Mouse (Mus musculus) embryonic fibroblast, embryonic 13.5 days (primary cell): ENCODE results near the gene Hipk1. TPM values are rescaled to one million over a fixed set of nuclear protein-coding genes. Genes with fewer than 3 reads are reported as not detected.

ENCODE experiments used
- H3K27ac ChIP-seq: 2 replicates; pipeline ENCODE4 v1.5.1; 2012; ENCODE audit warnings: low read length, control low read depth, inconsistent platforms; ENCODE audit not compliant: insufficient read depth
- H3K4me1 ChIP-seq: 2 replicates; pipeline ENCODE4 v1.6.1; 2011; ENCODE audit warnings: low read length; ENCODE audit not compliant: control insufficient read depth, insufficient read depth
- H3K4me3 ChIP-seq: 2 replicates; pipeline ENCODE4 v1.5.1; 2011; ENCODE audit warnings: mild to moderate bottlenecking, control low read depth, low read length; ENCODE audit not compliant: insufficient read depth
- CTCF ChIP-seq: IDR thresholded peaks from 2 replicates; pipeline ENCODE4 v1.5.1; 2011; ENCODE audit warnings: mild to moderate bottlenecking, control low read depth, low read length, moderate library complexity, borderline replicate concordance; ENCODE audit not compliant: insufficient read depth
- POLR2A ChIP-seq: IDR thresholded peaks from 2 replicates; pipeline ENCODE4 v1.6.1; 2011; ENCODE audit warnings: low read depth, mild to moderate bottlenecking, control low read depth, low read length, moderate library complexity
- polyA plus RNA-seq: library from polyadenylated mRNA; stranded (reverse); fragments of >200 nt; gene quantifications from 2 replicates; pipeline ENCODE4 v1.2.4, GENCODE M21; 2011; ENCODE audit warnings: low read depth; ENCODE audit not compliant: missing spikeins, insufficient read length

Gene Hipk1
- polyA plus RNA-seq, 1 experiment, result 56.2 TPM

GRCm38 (mm10) chr3:103715762-103716693 lies 75.3 kb downstream of the Hipk1 start:
- TF ChIP-seq CTCF, result no peak
- no peak for TF ChIP-seq POLR2A
- Histone ChIP-seq H3K4me3 (no peak overlapping the region), H3K27ac (peak overlapping the region; percentile 4; the same call in 1 of the 2 replicates), H3K4me1 (peaks cover 5% of the 10 kb centered on the region; the same call in 1 of the 2 replicates)

GRCm38 (mm10) chr3:103714942-103715341 lies 76.4 kb downstream of the Hipk1 start:
- TF ChIP-seq POLR2A, result no peak
- no peak for TF ChIP-seq CTCF
- H3K27ac ChIP-seq, result no peak overlapping the region
- H3K4me1 ChIP-seq, result peaks cover 5% of the 10 kb centered on the region; the same call in 1 of the 2 replicates
- no peak overlapping the region for H3K4me3 ChIP-seq

- H3K4me3 ChIP-seq, result no peak overlapping the region
- TF ChIP-seq CTCF (no peak), POLR2A (no peak)
- peaks cover 5% of the 10 kb centered on the region; the same call in 1 of the 2 replicates for H3K4me1 ChIP-seq
- no peak overlapping the region for H3K27ac ChIP-seq
Observed at GRCm38 (mm10) chr3:103714236-103714875, 77.0 kb downstream of the Hipk1 start.

- Histone ChIP-seq H3K4me3 (no peak overlapping the region), H3K27ac (no peak overlapping the region), H3K4me1 (peaks cover 3% of the 10 kb centered on the region; the same call in 1 of the 2 replicates)
- TF ChIP-seq CTCF (no peak), POLR2A (no peak)
Observed at GRCm38 (mm10) chr3:103712196-103712595, 79.2 kb downstream of the Hipk1 start.

- no peak overlapping the region for H3K4me3 ChIP-seq
- no peak for TF ChIP-seq CTCF
- TF ChIP-seq POLR2A, result no peak
- H3K4me1 ChIP-seq, result no peaks in the 10 kb centered on the region
- no peak overlapping the region for H3K27ac ChIP-seq
Observed at GRCm38 (mm10) chr3:103709470-103710040, 81.8 kb downstream of the Hipk1 start.

GRCm38 (mm10) chr3:103705426-103705825 lies 85.9 kb downstream of the Hipk1 start:
- no peak overlapping the region for H3K4me3 ChIP-seq
- TF ChIP-seq CTCF, result no peak
- no peak for TF ChIP-seq POLR2A
- H3K27ac ChIP-seq, result no peak overlapping the region
- H3K4me1 ChIP-seq, result no peaks in the 10 kb centered on the region

- Histone ChIP-seq H3K4me1 (no peaks in the 10 kb centered on the region), H3K4me3 (no peak overlapping the region), H3K27ac (no peak overlapping the region)
- TF ChIP-seq CTCF (no peak), POLR2A (no peak)
Observed at GRCm38 (mm10) chr3:103704661-103705060, 86.7 kb downstream of the Hipk1 start.

- H3K27ac ChIP-seq, result no peak overlapping the region
Observed at GRCm38 (mm10) chr3:103696388-103696925, 94.9 kb downstream of the Hipk1 start.

GRCm38 (mm10) chr3:103695556-103695955 lies 95.8 kb downstream of the Hipk1 start:
- no peak for TF ChIP-seq CTCF
- no peak for TF ChIP-seq POLR2A
- no peaks in the 10 kb centered on the region for H3K4me1 ChIP-seq
- no peak overlapping the region for H3K4me3 ChIP-seq
- H3K27ac ChIP-seq, result no peak overlapping the region

More at GRCm38 (mm10) chr3:103696388-103696925, 94.9 kb downstream of the Hipk1 start:
- Histone ChIP-seq H3K4me1 (no peaks in the 10 kb centered on the region), H3K4me3 (no peak overlapping the region)
- TF ChIP-seq CTCF (no peak), POLR2A (no peak)
